8 mouse cellular contexts compared by ENCODE assay signal in genomic region chr6:108571042-108571590, GRCm38 (mm10).
DNase-seq lines count a peak whose midpoint lies in the region; ATAC-seq lines count a peak whose summit lies in the region.

No protein-coding gene starts in this region.

- peak; percentile 85 for DNase-seq in MN1 (ENCODE audit: low spot score)
- peak; percentile 42 for DNase-seq in cerebellum, adult 9-10 months
- peak; percentile 64 to 65 for DNase-seq in frontal cortex, postnatal 14 days (ENCODE audit: low spot score in 2 of 2)
- peak; percentile 70 for DNase-seq in left cerebral cortex, adult 11 months (ENCODE audit: low spot score)
- peak; percentile 90 to 94 for DNase-seq in lung, postnatal 4 days
- DNase-seq in right cerebral cortex, postnatal 10 days (ENCODE audit: low spot score in 2 of 2) = peak; percentile 82 to 83
- DNase-seq in urinary bladder, postnatal 14 days (ENCODE audit: low spot score) = peak; percentile 90

- H3K27ac ChIP-seq in hindbrain, embryonic 13.5 days = no peak overlapping the region

- H3K9ac ChIP-seq in hindbrain, embryonic 13.5 days = peak overlapping the region; percentile 64

- H3K4me2 ChIP-seq in hindbrain, embryonic 13.5 days = peak overlapping the region; percentile 67

- no peaks in the 10 kb centered on the region for H3K9me3 ChIP-seq in hindbrain, embryonic 13.5 days

- H3K36me3 ChIP-seq in hindbrain, embryonic 13.5 days = no peaks in the 10 kb centered on the region

- H3K27me3 ChIP-seq in hindbrain, embryonic 13.5 days = 0 out of 2 replicates have a peak, but pooled peaks cover 2% of the 10 kb centered on the region

- ATAC-seq in hindbrain, embryonic 13.5 days (ENCODE audit: low FRiP score) = peak; percentile 89

- peak overlapping the region; percentile 42 for H3K4me3 ChIP-seq in hindbrain, embryonic 13.5 days

- peaks cover 16% of the 10 kb centered on the region for H3K4me1 ChIP-seq in hindbrain, embryonic 13.5 days (replicated peaks)

- WGBS in hindbrain, embryonic 13.5 days = 2% methylated on average over 20 of the region's 21 CpGs

Comparison
In these comparisons a context has a peak if more than half of its experiments do, and no peak if none do; other contexts are left out.
1. DNase-seq: peak in every context shown above with its lines; median percentile 92 in lung, postnatal 4 days; 90 in urinary bladder, postnatal 14 days; 85 in MN1; 82 in right cerebral cortex, postnatal 10 days; 70 in left cerebral cortex, adult 11 months; 64 in frontal cortex, postnatal 14 days; 42 in cerebellum, adult 9-10 months.